Mouse (Mus musculus): ENCODE measurements around the gene Sel1l3.

The Sel1l3 gene

GRCm38 (mm10) chr5:53101848-53102473 lies 111.8 kb downstream of the Sel1l3 start:
- in situ Hi-C loops (cut with MboI, MseI): no loop called here

DNA sequence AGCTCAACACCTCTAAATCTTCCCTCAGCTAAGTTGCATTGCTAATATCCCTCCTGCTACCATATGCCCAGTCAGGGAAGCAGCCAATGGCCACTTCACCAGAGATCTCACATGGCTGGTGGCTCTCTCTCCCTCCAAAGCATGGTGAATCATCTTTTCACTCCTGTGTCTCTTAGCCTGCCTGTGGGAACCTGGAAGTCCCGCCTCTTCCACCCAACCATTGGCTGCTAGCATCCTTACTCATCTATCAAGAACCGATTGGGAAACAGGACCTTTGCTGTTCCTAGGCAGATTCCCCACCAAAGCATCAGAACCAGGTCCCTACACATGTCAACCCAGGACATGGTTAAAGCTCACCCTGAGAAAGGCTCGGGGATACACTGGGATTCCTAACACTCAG lies 122.4 kb downstream of the Sel1l3 start:
- in situ Hi-C loops (cut with MboI, MseI): no loop called here

GRCm38 (mm10) chr5:53087452-53087851 lies 126.3 kb downstream of the Sel1l3 start:
- in situ Hi-C loops (cut with MboI, MseI): loop anchor here (10.0 kb wide), 1 partner anchor 63 kb away; no protein-coding TSS in a partner anchor

DNA sequence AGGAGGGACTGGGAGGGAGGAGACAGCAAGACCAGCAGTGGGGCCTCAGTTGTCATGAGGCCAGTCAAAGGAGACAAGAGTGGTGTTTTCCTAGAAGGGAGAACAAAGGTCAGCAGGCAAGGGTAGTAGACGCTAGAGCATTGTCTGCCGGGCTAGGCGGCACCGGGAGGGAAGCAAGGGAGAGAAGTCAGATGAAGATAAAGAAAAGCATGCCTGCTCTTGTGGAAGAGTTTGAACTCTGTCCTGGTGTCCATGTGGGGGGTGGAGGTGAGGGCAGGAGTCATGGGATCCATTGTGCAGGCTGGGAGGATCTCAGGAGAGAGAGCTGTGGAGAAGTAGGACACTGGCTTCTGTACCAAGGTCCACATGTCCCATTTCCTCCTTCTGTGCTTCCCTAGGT lies 135.3 kb downstream of the Sel1l3 start:
- in situ Hi-C loops (cut with MboI, MseI): no loop called here

- in situ Hi-C loops (cut with MboI, MseI): no loop called here
These were observed 139.2 kb downstream of the Sel1l3 start for GRCm38 (mm10) chr5:53074553-53074952.

GRCm38 (mm10) chr5:53061532-53062130 lies 152.1 kb downstream of the Sel1l3 start:
- in situ Hi-C loops (cut with MboI, MseI): no loop called here

All from T-helper 2 cell (primary cell).